Mouse (Mus musculus) brown adipose tissue, adult 24 weeks (tissue): Measurements from ENCODE around the gene Cry2. TPM values are rescaled to one million over a fixed set of nuclear protein-coding genes. Genes with fewer than 3 reads are reported as not detected.
A peak's percentile ranks its signal among the peaks of the same experiment; 100 is the strongest.

ENCODE experiments used
- H3K27ac ChIP-seq: fragments of 200-500 bp; replicated peaks from 2 replicates; pipeline ENCODE4 v1.5.1; 2012; ENCODE audit warnings: low read depth, mild to moderate bottlenecking, low read length
- H3K4me1 ChIP-seq: fragments of 200-500 bp; 2 replicates; pipeline ENCODE4 v1.6.1; 2012; ENCODE audit warnings: low read length, mixed read lengths; ENCODE audit not compliant: control insufficient read depth, insufficient read depth, insufficient read length
- H3K4me3 ChIP-seq: fragments of 200-500 bp; 2 replicates; pipeline ENCODE4 v1.5.1; 2012; ENCODE audit warnings: low read depth, mild to moderate bottlenecking, low read length, moderate library complexity; ENCODE audit not compliant: insufficient read depth
- polyA plus RNA-seq: library from polyadenylated mRNA; stranded (reverse); fragments of >200 nt; gene quantifications from 2 replicates; pipeline ENCODE4 v1.2.4, GENCODE M21; 2012; ENCODE audit not compliant: missing spikeins, insufficient read depth, insufficient read length

Gene Cry2
- polyA plus RNA-seq, 1 experiment = 11.7 TPM

GRCm38 (mm10) chr2:92434375-92434745 lies 517 bp upstream of the Cry2 start:
- Histone ChIP-seq H3K27ac (peak overlapping the region; percentile 72), H3K4me1 (peaks cover 30% of the 10 kb centered on the region), H3K4me3 (peak overlapping the region; percentile 62)

DNA sequence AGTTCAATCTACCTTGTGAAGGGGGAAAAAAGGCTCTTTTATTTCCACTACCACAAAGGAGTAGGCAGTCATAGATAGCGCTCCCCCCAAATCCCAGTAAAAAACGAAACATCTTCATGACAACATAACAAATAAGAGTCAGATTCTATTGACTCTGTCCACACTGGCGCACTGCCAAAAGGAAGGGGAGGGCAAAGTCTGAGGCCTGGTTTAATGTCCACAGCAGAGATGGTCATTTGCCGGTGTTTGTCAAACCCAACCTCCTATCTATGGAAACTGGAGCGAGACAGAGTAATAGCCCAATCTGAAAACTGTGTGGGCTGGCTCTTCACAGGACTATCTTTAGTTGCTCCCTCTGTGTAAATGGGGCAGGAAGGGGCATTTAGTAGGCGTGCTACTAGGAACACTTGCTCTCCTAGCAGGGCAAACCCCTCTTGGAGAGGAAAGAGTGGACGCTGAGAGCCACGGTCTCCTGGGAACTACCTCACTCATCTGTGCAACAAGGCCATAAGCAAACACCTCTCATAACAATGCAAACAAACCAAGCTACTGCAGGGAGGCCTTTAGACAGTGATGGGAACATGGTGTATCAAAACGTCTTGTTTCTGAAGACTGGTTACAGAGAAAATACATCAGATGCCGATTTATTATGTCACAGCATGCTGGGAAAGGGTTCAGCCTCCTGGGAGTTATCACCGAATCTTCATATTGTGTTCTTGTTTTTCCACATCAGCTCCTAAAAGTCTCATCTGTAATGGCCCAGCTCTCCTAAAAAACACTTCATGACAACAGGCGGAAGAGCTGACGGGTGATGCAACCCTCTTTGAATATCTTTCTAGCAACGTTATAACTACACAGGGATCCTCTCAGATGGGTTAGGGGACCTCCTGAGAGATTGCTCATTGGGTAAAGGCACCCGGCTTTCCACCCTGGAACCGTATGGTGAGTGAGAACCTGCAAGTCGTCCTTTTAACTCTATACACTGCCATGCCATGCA lies 1.2 kb downstream of the Cry2 start:
- peaks cover 43% of the 10 kb centered on the region for H3K4me1 ChIP-seq
- peak overlapping the region; percentile 86 for H3K4me3 ChIP-seq
- H3K27ac ChIP-seq = peak overlapping the region; percentile 90

GRCm38 (mm10) chr2:92431611-92432179 lies 2.1 kb downstream of the Cry2 start:
- Histone ChIP-seq H3K27ac (peak overlapping the region; percentile 90), H3K4me3 (peak overlapping the region; percentile 86), H3K4me1 (peaks cover 50% of the 10 kb centered on the region)

GRCm38 (mm10) chr2:92430723-92431541 lies 2.9 kb downstream of the Cry2 start:
- Histone ChIP-seq H3K4me1 (peaks cover 56% of the 10 kb centered on the region), H3K27ac (peak overlapping the region; percentile 81), H3K4me3 (peak overlapping the region; percentile 86)

- no peak overlapping the region for H3K4me3 ChIP-seq
Measured at GRCm38 (mm10) chr2:92430089-92430488, 3.8 kb downstream of the Cry2 start.

DNA sequence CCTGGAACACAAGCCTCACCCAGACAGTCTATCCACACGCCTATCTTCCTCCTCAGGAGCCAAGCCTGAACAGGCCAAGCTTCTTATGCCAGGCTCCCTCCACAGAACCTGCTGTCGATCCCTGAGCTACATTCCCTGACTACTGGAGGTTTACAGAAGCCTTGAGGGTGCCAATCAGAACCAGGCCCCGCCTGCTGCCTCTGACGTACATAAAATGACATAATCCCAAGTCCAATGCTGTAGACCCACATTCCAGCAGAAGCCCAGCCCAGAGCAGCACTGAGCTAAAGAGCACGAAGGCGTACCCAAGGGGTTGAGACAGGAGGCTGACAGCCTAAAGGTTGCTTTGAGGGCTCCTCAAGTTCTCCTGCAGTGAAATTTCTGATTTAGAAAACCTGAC lies 6.0 kb downstream of the Cry2 start:
- peaks cover 73% of the 10 kb centered on the region for H3K4me1 ChIP-seq
- H3K4me3 ChIP-seq = no peak overlapping the region
- H3K27ac ChIP-seq = peak overlapping the region; percentile 90

More at GRCm38 (mm10) chr2:92430089-92430488, 3.8 kb downstream of the Cry2 start:
- H3K27ac ChIP-seq = peak overlapping the region; percentile 75
- H3K4me1 ChIP-seq = peaks cover 63% of the 10 kb centered on the region

GRCm38 (mm10) chr2:92426426-92426825 lies 7.4 kb downstream of the Cry2 start:
- Histone ChIP-seq H3K27ac (peak overlapping the region; percentile 90), H3K4me3 (0 out of 2 replicates have a peak overlapping the region, but pooled peaks have one; percentile 6), H3K4me1 (peaks cover 69% of the 10 kb centered on the region)

GRCm38 (mm10) chr2:92425366-92425765 lies 8.5 kb downstream of the Cry2 start:
- Histone ChIP-seq H3K4me3 (no peak overlapping the region), H3K4me1 (peaks cover 69% of the 10 kb centered on the region)

GRCm38 (mm10) chr2:92424462-92425308 lies 9.2 kb downstream of the Cry2 start:
- Histone ChIP-seq H3K4me3 (peak overlapping the region; percentile 13; the same call in 1 of the 2 replicates), H3K4me1 (peaks cover 64% of the 10 kb centered on the region), H3K27ac (peak overlapping the region; percentile 90)

More at GRCm38 (mm10) chr2:92425366-92425765, 8.5 kb downstream of the Cry2 start:
- H3K27ac ChIP-seq = peak overlapping the region; percentile 90

- H3K4me1 ChIP-seq = peaks cover 58% of the 10 kb centered on the region
- H3K4me3 ChIP-seq = peak overlapping the region; percentile 13; the same call in 1 of the 2 replicates
- H3K27ac ChIP-seq = peak overlapping the region; percentile 91
Measured at GRCm38 (mm10) chr2:92423702-92424461, 10.0 kb downstream of the Cry2 start.

DNA sequence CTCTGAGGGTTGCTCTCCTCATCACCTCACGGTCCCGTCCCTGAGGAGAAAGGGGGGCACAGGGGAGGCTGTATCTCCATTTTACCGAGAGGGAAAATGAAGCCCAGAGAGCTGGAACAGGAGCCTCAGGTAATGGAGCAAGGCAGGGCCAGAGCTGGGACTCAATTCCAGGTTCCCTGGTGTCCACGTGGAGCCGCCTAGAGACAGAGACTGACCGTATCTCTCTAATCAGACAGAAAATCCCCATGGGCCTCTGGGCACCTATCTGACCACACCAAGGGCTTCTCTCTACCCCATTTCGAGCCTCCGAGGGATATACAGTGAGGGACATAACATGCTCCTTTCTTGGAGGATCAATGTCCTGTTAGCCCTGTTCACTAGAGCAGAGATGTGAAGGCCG lies 10.7 kb downstream of the Cry2 start:
- H3K4me1 ChIP-seq = peaks cover 54% of the 10 kb centered on the region
- peak overlapping the region; percentile 91 for H3K27ac ChIP-seq
- no peak overlapping the region for H3K4me3 ChIP-seq

DNA sequence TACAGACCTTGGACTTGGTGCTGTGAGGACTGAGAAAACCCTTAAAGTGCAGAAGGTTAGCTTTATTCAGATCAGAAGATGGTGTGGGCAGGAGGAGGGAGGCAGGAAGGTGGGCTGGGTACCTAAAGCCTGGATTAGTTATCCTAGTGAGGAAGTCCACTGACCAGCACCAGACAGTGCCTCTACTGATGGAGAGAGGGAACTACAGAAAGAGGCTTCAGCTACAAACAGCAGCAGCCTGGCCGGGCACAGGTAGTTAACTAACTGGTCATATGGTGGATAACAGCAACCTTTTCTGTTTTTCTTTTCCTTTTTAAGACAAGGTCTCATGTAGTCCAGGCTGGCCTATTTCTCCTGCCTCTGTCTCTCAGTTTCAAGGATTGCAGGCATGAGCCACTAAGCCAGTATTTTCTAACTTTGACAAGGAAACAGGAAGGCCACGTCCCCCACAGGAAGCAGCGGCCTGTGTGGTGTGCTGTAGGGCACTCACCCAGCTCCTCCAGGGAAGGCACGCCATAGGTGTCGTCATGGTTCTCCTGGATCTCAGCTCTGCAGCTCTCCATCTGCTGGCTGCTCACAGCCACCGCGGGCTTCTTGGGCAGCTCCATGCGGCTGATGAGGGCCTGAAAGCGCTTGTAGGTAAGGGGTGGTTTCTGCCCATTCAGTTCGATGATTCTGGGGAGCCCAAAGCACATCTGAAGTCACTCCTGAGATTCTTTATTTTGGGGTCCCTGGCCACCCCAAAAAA lies 11.3 kb downstream of the Cry2 start:
- no peak overlapping the region for H3K4me3 ChIP-seq
- H3K4me1 ChIP-seq = peaks cover 48% of the 10 kb centered on the region
- peak overlapping the region; percentile 91 for H3K27ac ChIP-seq
